Mouse (Mus musculus) adrenal gland, postnatal 10 days (tissue): ENCODE data around the gene Ms4a6d. TPM values are rescaled to one million over a fixed set of nuclear protein-coding genes. Genes with fewer than 3 reads are reported as not detected.
"Not testable (repeated sequence)": the region's sequence is repeated elsewhere in the genome, so short reads cannot be mapped to it uniquely, and the experiment has no call there.

Source experiments
- DNase-seq: peaks from one replicate; pipeline ENCODE4 v3.0.0; 2021; ENCODE audit warnings: mixed read lengths
- long read RNA-seq, 2 experiments: library from polyadenylated mRNA; stranded (forward); transcript quantifications; one replicate each; pipeline ENCODE4 v2.0.0; 2021
- total RNA-seq, 2 experiments: library from RNA; stranded (reverse); gene quantifications; 2 replicates each; pipeline ENCODE4 v1.2.3; 2021

Gene Ms4a6d
- total RNA-seq, result 1 to 10 TPM; 2.7 to 3.8 TPM
- long read RNA-seq, experiment 1, transcript Ms4a6d-201 (7 exons, 1,418 nt), result major isoform, 5 of 6 reads
- long read RNA-seq, experiment 1, partial matches to known transcripts, result 0 of 6 reads
- long read RNA-seq, experiment 1, other reads (novel, unspliced or antisense), result 1 of 6 reads
- long read RNA-seq, experiment 2, result 0 reads

DNA sequence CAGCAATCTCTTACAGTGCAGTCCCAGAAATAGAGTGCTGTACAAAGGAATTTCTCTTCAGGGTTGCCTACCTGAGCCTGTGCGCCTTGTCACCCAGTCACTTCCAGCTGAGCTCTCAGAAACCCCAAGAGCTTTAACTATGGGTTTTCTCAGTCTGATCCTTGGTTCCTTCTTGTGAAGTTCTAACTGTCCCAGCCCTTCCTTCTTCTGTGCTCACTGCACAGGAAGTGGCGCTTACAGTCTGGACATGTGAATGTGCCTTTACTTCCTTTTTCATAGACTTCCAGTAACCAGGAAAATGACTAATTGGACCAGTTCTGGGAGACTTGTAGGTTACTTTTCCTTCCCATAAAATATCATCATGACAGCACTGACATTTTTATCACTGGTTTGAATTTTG is at the start of gene Ms4a6d:
Ms4a6d (minus strand) TSS at position 247 of the 400 bp plus-strand sequence.
- DNase-seq, result no peak

- no peak for DNase-seq
Measured at GRCm38 (mm10) chr19:11649564-11649963, 44.9 kb upstream of the Ms4a6d start.

GRCm38 (mm10) chr19:11646166-11646565 is 41.5 kb upstream of the Ms4a6d start:
- no peak for DNase-seq

- no peak for DNase-seq
Measured at GRCm38 (mm10) chr19:11640732-11641131, 36.1 kb upstream of the Ms4a6d start, which contains the start of gene Ms4a3. TSS of gene Ms4a3 (minus strand) at chr19:11640851.

DNA sequence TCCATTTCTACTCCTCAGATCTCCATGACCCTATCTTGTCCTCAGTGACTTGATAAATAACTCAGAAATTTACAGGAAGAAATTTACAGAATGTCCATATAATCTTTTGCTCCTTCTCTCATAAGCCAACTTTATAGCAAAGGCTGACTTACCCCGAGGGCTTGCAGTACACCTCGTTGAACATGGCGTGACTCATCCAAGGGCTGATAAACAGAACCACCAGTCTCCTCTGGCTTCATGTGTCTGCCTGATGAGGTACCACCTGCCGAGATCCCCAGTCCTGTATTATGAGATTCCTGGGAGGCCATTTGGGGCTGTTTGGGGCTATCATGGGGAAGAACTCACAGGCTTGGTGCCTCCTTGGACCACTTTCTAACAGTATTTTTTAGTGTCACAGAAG is 34.4 kb upstream of the Ms4a6d start:
- DNase-seq, result no peak

- no peak for DNase-seq
Measured at GRCm38 (mm10) chr19:11635572-11635971, 30.9 kb upstream of the Ms4a6d start.

GRCm38 (mm10) chr19:11634330-11634729 is 29.7 kb upstream of the Ms4a6d start:
- no peak for DNase-seq

DNA sequence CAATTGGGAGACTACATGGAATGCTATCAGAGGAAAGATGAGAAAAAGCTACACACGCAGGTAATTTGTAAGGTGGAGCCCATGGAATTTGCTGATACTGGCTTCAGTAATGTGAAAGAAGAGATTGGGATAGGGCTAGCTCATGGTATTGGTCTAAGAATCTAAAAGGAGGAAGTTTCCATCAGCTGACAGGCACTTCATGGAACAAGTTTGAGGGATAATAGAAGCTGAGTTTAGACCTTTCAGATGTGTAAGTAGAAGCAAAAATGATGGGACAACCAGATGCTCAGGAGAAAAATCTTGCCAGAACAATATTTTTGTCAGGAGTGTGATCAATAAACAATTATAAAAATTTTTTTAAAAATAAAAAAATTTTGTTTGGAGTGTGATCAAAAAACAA is 29.1 kb upstream of the Ms4a6d start:
- no peak for DNase-seq

GRCm38 (mm10) chr19:11625231-11625630 is 20.6 kb upstream of the Ms4a6d start:
- no peak for DNase-seq

- no peak for DNase-seq
Measured at GRCm38 (mm10) chr19:11624800-11625199, 20.2 kb upstream of the Ms4a6d start.

- no peak for DNase-seq
Measured at GRCm38 (mm10) chr19:11623551-11623950, 18.9 kb upstream of the Ms4a6d start, which contains the start of gene Ms4a2. TSS of gene Ms4a2 (minus strand) at chr19:11623719.

- no peak for DNase-seq
Measured at GRCm38 (mm10) chr19:11617983-11618382, 13.3 kb upstream of the Ms4a6d start.

GRCm38 (mm10) chr19:11614805-11615204 is 10.2 kb upstream of the Ms4a6d start:
- no peak for DNase-seq

- no peak for DNase-seq
Measured at GRCm38 (mm10) chr19:11613776-11614443, 9.3 kb upstream of the Ms4a6d start.

- DNase-seq, result no peak
Measured at GRCm38 (mm10) chr19:11613084-11613483, 8.4 kb upstream of the Ms4a6d start.

DNA sequence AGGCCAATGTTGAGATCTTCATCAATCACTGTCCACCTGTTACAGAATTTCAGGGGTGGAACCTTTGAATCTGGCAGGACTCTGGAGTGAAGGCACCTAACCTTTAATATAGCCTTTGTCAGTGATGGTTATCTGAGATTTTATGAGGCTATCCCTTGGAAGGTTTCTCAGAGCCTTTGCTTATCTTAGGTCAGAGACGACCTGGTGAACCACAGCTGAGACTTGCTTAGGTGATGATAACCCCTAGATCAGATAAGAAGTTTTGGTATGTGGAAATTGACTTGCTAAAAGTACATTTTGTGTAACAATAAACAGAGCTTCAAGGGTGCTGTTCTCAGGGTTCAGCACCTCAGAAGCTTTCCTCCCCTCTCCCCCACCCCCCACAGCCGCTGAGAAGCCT is 7.6 kb upstream of the Ms4a6d start:
- DNase-seq, result no peak

DNA sequence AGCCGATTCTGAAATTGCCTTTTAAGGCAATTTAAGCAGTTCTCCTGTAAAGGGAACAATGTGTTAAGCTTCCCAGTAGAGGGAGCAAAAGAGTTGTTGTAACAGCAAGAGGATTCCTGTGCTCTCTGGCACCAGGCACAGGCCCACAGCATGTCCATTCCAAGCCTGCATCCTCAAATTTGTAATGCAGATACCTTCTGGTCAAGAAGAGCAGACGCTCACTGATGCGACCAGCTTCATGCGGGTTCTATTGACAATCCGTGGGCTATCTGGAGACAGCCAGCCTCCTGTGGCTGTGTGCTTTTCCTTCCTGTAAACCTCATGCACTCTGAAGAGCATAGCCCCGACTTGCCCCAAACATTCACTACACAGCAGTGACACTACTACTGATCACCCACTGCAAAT is 6.9 kb upstream of the Ms4a6d start:
- DNase-seq, result peak; percentile 14

GRCm38 (mm10) chr19:11608172-11608571 is 3.5 kb upstream of the Ms4a6d start:
- peak; percentile 56 for DNase-seq

DNA sequence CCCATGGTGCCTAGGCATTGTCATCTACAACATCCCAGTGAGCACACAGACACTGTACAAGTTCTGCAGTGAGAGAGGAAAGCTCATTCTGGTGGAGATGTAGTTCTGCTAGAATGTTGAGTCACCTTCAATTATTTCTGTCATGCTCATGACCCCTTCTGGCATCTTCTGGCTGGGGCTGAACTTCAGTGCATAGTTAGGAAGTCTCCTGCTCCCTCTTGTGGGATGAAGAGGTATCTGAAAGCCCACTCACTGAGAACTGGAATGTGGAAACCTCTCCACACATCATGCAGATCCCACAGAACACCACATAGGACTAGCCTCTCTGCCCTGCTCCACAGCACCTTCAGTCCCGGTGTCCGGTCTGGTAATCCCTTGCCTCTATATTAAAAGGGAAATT is 2.6 kb downstream of the Ms4a6d start:
- DNase-seq, result peak; percentile 18

- no peak for DNase-seq
Measured at GRCm38 (mm10) chr19:11601349-11601748, 3.3 kb downstream of the Ms4a6d start.

DNA sequence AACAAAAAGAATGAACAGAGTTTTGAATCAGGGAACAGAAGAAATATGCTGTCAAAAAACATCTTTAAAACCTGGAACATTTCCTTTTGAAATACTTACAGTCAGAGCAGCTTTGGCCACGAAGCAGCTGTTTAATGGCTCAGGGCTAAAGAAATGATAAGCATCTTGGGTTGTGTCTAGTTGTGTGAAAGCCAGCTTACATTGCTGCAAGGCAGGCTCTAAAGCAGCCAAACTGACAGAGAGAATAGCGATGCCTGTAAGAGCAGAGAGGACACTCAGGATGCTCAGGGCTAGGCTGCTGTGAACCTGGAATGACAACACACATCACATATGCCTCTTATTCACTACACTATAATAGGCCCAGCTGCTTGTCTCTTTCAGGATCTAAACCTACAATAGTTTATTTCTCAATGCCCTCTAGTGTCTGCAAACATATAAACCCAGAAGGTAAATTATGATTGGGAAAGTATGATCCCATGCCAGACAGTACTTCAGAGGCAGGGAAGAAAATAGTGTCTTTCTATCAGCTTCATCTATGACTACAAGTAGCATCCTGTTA is 14.7 kb downstream of the Ms4a6d start:
- DNase-seq, result no peak

DNA sequence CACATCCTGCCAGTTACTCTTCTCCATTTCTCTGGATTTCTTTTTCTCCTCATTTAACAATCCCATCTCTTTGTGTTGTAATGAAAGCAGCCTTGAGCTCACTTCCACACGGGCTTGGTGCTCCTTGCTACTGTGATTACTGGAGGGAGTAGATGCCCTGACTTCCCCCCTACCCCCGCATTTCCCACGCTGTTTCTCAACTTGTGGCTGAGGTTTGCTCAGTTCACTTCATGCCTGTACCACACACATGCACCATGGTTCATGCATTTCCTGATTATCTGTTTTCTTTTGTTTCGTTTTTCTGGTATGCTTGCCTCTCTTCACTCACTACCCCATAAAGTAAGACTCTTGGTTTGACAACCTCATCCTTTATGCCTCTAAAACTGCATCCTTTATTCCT is 15.4 kb downstream of the Ms4a6d start:
- no peak for DNase-seq

- DNase-seq, result no peak
Measured at GRCm38 (mm10) chr19:11574965-11575364, 29.7 kb downstream of the Ms4a6d start.

- DNase-seq, result not testable (repeated sequence)
Measured at GRCm38 (mm10) chr19:11559560-11559959, 45.1 kb downstream of the Ms4a6d start.
